16 mouse cellular contexts compared by ENCODE assay signal in genomic region chr4:117254017-117254627, GRCm38 (mm10). TPM values are rescaled to one million over a fixed set of nuclear protein-coding genes. Genes with fewer than 3 reads are reported as not detected.
DNase-seq lines count a peak whose midpoint lies in the region; ATAC-seq and TF ChIP-seq lines count a peak whose summit lies in the region.
"Had no signal": no experiment of that assay in that cellular context is flagged by ENCODE, and none has a peak within 500 bp of the region (broad histone marks: within the 10 kb centered on the region; RNA-seq: fewer than 3 reads in every experiment).

No protein-coding gene starts in this region.

- H3K4me3 ChIP-seq in heart, embryonic 15.5 days, result no peak overlapping the region
- H3K4me3 ChIP-seq in heart, adult 2 months, result no peak overlapping the region
- no peak overlapping the region for H3K4me3 ChIP-seq in midbrain, embryonic 13.5 days (replicated peaks)
- H3K4me3 ChIP-seq in midbrain, embryonic 10.5 days, result no peak overlapping the region
- H3K4me3 ChIP-seq in stomach, embryonic 14.5 days (ENCODE audit: low read depth, low read length), result no peak overlapping the region
- H3K4me3 ChIP-seq: gastrocnemius, adult 2 months; hindbrain, embryonic 10.5 days; kidney, embryonic 15.5 days; liver, embryonic 13.5 days; midbrain, embryonic 15.5 days; neural tube, embryonic 13.5 days had no signal

- intact Hi-C loops in heart, adult 2 months (cut with DNase I), result no loop called here

- H3K36me3 ChIP-seq in heart, embryonic 15.5 days, result no peaks in the 10 kb centered on the region
- H3K36me3 ChIP-seq in heart, adult 2 months (ENCODE audit: control insufficient read depth, insufficient read depth, low read length), result no peaks in the 10 kb centered on the region
- no peaks in the 10 kb centered on the region for H3K36me3 ChIP-seq in midbrain, embryonic 13.5 days
- H3K36me3 ChIP-seq in midbrain, embryonic 10.5 days, result no peaks in the 10 kb centered on the region
- H3K36me3 ChIP-seq in stomach, embryonic 14.5 days (ENCODE audit: control insufficient read depth, insufficient read depth, low read length), result no peaks in the 10 kb centered on the region
- H3K36me3 ChIP-seq: hindbrain, embryonic 10.5 days; kidney, embryonic 15.5 days; liver, embryonic 13.5 days; midbrain, embryonic 15.5 days; neural tube, embryonic 13.5 days had no signal

- H3K27me3 ChIP-seq in heart, embryonic 15.5 days, result no peaks in the 10 kb centered on the region
- no peaks in the 10 kb centered on the region for H3K27me3 ChIP-seq in heart, adult 2 months (ENCODE audit: control insufficient read depth, insufficient read depth, low read length)
- peaks cover 13% of the 10 kb centered on the region for H3K27me3 ChIP-seq in midbrain, embryonic 13.5 days
- H3K27me3 ChIP-seq in midbrain, embryonic 10.5 days (ENCODE audit: low read depth, poor library complexity, severe bottlenecking), result peaks cover 30% of the 10 kb centered on the region
- no peaks in the 10 kb centered on the region for H3K27me3 ChIP-seq in stomach, embryonic 14.5 days (ENCODE audit: control insufficient read depth, insufficient read depth, low read length)
- H3K27me3 ChIP-seq: midbrain, embryonic 15.5 days; neural tube, embryonic 13.5 days had no signal

- 52% methylated on average over 5 of the region's 5 CpGs for WGBS in heart, embryonic 15.5 days
- WGBS in heart, adult 2 months, result 35% methylated on average over 5 of the region's 5 CpGs
- 76% methylated on average over 5 of the region's 5 CpGs for WGBS in midbrain, embryonic 13.5 days
- WGBS in midbrain, embryonic 10.5 days, result 79% methylated on average over 5 of the region's 5 CpGs
- WGBS in stomach, embryonic 14.5 days, result 56% methylated on average over 5 of the region's 5 CpGs

- H3K79me2 ChIP-seq in heart, adult 2 months (replicated peaks; ENCODE audit: control insufficient read depth, insufficient read depth, low read length), result no peaks in the 10 kb centered on the region

- H3K4me1 ChIP-seq in heart, embryonic 15.5 days (replicated peaks), result peaks cover 32% of the 10 kb centered on the region
- peaks cover 12% of the 10 kb centered on the region for H3K4me1 ChIP-seq in heart, adult 2 months (ENCODE audit: control insufficient read depth, insufficient read depth, low read length)
- peaks cover 16% of the 10 kb centered on the region for H3K4me1 ChIP-seq in midbrain, embryonic 13.5 days (replicated peaks)
- H3K4me1 ChIP-seq in midbrain, embryonic 10.5 days, result peaks cover 44% of the 10 kb centered on the region
- 0 out of 2 replicates have a peak, but pooled peaks cover 12% of the 10 kb centered on the region for H3K4me1 ChIP-seq in stomach, embryonic 14.5 days (ENCODE audit: control insufficient read depth, insufficient read depth, low read length)

- no peak for TF ChIP-seq POLR2A in heart, adult 2 months (IDR thresholded peaks at IDR 0.05; ENCODE audit: insufficient read depth, low read depth, low read length)

- no peak for DNase-seq in heart, adult 2 months
- DNase-seq in midbrain, embryonic 10.5 days (ENCODE audit: low spot score), result no peak
- DNase-seq: forebrain, postnatal 0 days; gastrocnemius, adult 2 months; liver, embryonic 13.5 days; lung, postnatal 14 days; right cerebral cortex, postnatal 25 days had no signal

- H3K4me2 ChIP-seq in heart, embryonic 15.5 days, result no peak overlapping the region
- no peak overlapping the region for H3K4me2 ChIP-seq in midbrain, embryonic 13.5 days (replicated peaks)
- H3K4me2 ChIP-seq in stomach, embryonic 14.5 days (replicated peaks; ENCODE audit: low read depth, low read length), result no peak overlapping the region
- H3K4me2 ChIP-seq: kidney, embryonic 15.5 days; liver, embryonic 13.5 days; midbrain, embryonic 15.5 days; neural tube, embryonic 13.5 days had no signal

- no peaks in the 10 kb centered on the region for H3K9me3 ChIP-seq in heart, embryonic 15.5 days (replicated peaks)
- H3K9me3 ChIP-seq in midbrain, embryonic 13.5 days, result no peaks in the 10 kb centered on the region
- no peaks in the 10 kb centered on the region for H3K9me3 ChIP-seq in midbrain, embryonic 10.5 days (replicated peaks)
- no peaks in the 10 kb centered on the region for H3K9me3 ChIP-seq in stomach, embryonic 14.5 days (ENCODE audit: control insufficient read depth, low read depth, low read length)
- H3K9me3 ChIP-seq: hindbrain, embryonic 10.5 days; kidney, embryonic 15.5 days; liver, embryonic 13.5 days; midbrain, embryonic 15.5 days; neural tube, embryonic 13.5 days had no signal

- H3K9ac ChIP-seq in heart, embryonic 15.5 days, result no peak overlapping the region
- no peak overlapping the region for H3K9ac ChIP-seq in heart, adult 2 months (ENCODE audit: low read depth, low read length)
- 0 out of 2 replicates have a peak overlapping the region, but pooled peaks have one; percentile 12 for H3K9ac ChIP-seq in midbrain, embryonic 13.5 days (replicated peaks)
- H3K9ac ChIP-seq in stomach, embryonic 14.5 days (replicated peaks; ENCODE audit: low read depth, low read length), result 0 out of 2 replicates have a peak overlapping the region, but pooled peaks have one; percentile 3
- H3K9ac ChIP-seq: forebrain, postnatal 0 days; kidney, embryonic 15.5 days; liver, embryonic 13.5 days; midbrain, embryonic 15.5 days; neural tube, embryonic 13.5 days had no signal

- TF ChIP-seq EP300 in heart, adult 2 months (IDR thresholded peaks at IDR 0.05; ENCODE audit: insufficient read depth, low read depth, low read length), result no peak

- TF ChIP-seq CTCF in heart, adult 2 months (IDR thresholded peaks at IDR 0.05), result no peak

- ATAC-seq in heart, embryonic 15.5 days (replicated peaks; ENCODE audit: insufficient number of reproducible peaks, insufficient read depth, low FRiP score, low read depth), result no peak
- no peak for ATAC-seq in midbrain, embryonic 13.5 days
- ATAC-seq in granulocyte monocyte progenitor cell, adult 5-6 weeks (replicated peaks; ENCODE audit: poor library complexity, severe bottlenecking), result peak; percentile 73
- no peak for ATAC-seq in stomach, embryonic 14.5 days (ENCODE audit: insufficient number of reproducible peaks, insufficient read depth, low FRiP score, low read depth)
- ATAC-seq in CD4-positive, CD25-positive, alpha-beta regulatory T cell, adult 4 months, result no peak
- ATAC-seq: forebrain, postnatal 0 days; midbrain, embryonic 15.5 days had no signal

- H3K27ac ChIP-seq in heart, embryonic 15.5 days, result peak overlapping the region; percentile 86; the same call in 1 of the 2 replicates
- no peak overlapping the region for H3K27ac ChIP-seq in heart, adult 2 months
- no peak overlapping the region for H3K27ac ChIP-seq in midbrain, embryonic 13.5 days
- no peak overlapping the region for H3K27ac ChIP-seq in midbrain, embryonic 10.5 days (replicated peaks)
- H3K27ac ChIP-seq in stomach, embryonic 14.5 days (ENCODE audit: low read length), result no peak overlapping the region; the same call in 1 of the 2 replicates
- H3K27ac ChIP-seq: hindbrain, embryonic 10.5 days; kidney, embryonic 15.5 days; liver, embryonic 13.5 days; midbrain, embryonic 15.5 days; neural tube, embryonic 13.5 days had no signal

RNA-seq across cellular contexts. Expression of gene Armh1, which starts 2.2 kb away (rescaled TPM):
- 0.64 and 0.86 TPM in 2 replicates for polyA plus RNA-seq in heart, embryonic 15.5 days (2015; fragmentation: Nextera tagmentation; extraction: Ambion mirVana)
- not detected for total RNA-seq in heart, adult 2 months (2021)
- 0.43 TPM in 1 of 2 replicates, not detected in the other for polyA plus RNA-seq in heart, adult 2 months (2012; rRNA removed)
- 0.31 and 0.83 TPM in 2 replicates for polyA plus RNA-seq in midbrain, embryonic 13.5 days (2015; fragmentation: Nextera tagmentation; extraction: Ambion mirVana)
- 0.22 and 0.36 TPM in 2 replicates for polyA plus RNA-seq in midbrain, embryonic 10.5 days (2016; fragmentation: Nextera tagmentation; extraction: Ambion mirVana)
- total RNA-seq in granulocyte monocyte progenitor cell, adult 5-6 weeks (2014; fragmentation: Nextera tagmentation), result not detected in 2 replicates
- total RNA-seq in granulocyte monocyte progenitor cell, adult 5-6 weeks (2017), result not detected in 2 replicates
- polyA plus RNA-seq in stomach, embryonic 14.5 days (2014; fragmentation: Nextera tagmentation; extraction: Ambion mirVana), result 0.30 and 1.3 TPM in 2 replicates
- not detected for polyA plus RNA-seq in CD4-positive, CD25-positive, alpha-beta regulatory T cell, adult 4 months (2017; shearing (Covaris generic))
- total RNA-seq: gastrocnemius, adult 2 months had no signal
- polyA plus RNA-seq: liver, embryonic 13.5 days had no signal

RNA-seq across cellular contexts. Expression of gene Tmem53, which starts 2.4 kb away (rescaled TPM):
- 31.1 and 34.5 TPM in 2 replicates for polyA plus RNA-seq in heart, embryonic 15.5 days (2015; fragmentation: Nextera tagmentation; extraction: Ambion mirVana)
- 10 to 100 TPM; 25.0 to 30.6 TPM for total RNA-seq in heart, adult 2 months (2021)
- 51.8 and 62.3 TPM in 2 replicates for polyA plus RNA-seq in heart, adult 2 months (2012; rRNA removed)
- 10.2 and 10.4 TPM in 2 replicates for polyA plus RNA-seq in midbrain, embryonic 13.5 days (2015; fragmentation: Nextera tagmentation; extraction: Ambion mirVana)
- 8.2 and 8.7 TPM in 2 replicates for polyA plus RNA-seq in midbrain, embryonic 10.5 days (2016; fragmentation: Nextera tagmentation; extraction: Ambion mirVana)
- total RNA-seq in granulocyte monocyte progenitor cell, adult 5-6 weeks (2014; fragmentation: Nextera tagmentation), result 3.7 and 5.1 TPM in 2 replicates
- 0.36 and 4.8 TPM in 2 replicates for total RNA-seq in granulocyte monocyte progenitor cell, adult 5-6 weeks (2017)
- 18.9 and 19.4 TPM in 2 replicates for polyA plus RNA-seq in stomach, embryonic 14.5 days (2014; fragmentation: Nextera tagmentation; extraction: Ambion mirVana)
- polyA plus RNA-seq in CD4-positive, CD25-positive, alpha-beta regulatory T cell, adult 4 months (2017; shearing (Covaris generic)), result under 1 TPM; 0.55 to 0.75 TPM

Comparison
In these comparisons a context has a peak if more than half of its experiments do, and no peak if none do; other contexts are left out.
1. H3K9ac ChIP-seq: peak in midbrain, embryonic 13.5 days (single experiment) and stomach, embryonic 14.5 days (single experiment); none in heart, embryonic 15.5 days (single experiment) and heart, adult 2 months (single experiment).